8 mouse cellular contexts compared by ENCODE assay signal in the genomic region with DNA sequence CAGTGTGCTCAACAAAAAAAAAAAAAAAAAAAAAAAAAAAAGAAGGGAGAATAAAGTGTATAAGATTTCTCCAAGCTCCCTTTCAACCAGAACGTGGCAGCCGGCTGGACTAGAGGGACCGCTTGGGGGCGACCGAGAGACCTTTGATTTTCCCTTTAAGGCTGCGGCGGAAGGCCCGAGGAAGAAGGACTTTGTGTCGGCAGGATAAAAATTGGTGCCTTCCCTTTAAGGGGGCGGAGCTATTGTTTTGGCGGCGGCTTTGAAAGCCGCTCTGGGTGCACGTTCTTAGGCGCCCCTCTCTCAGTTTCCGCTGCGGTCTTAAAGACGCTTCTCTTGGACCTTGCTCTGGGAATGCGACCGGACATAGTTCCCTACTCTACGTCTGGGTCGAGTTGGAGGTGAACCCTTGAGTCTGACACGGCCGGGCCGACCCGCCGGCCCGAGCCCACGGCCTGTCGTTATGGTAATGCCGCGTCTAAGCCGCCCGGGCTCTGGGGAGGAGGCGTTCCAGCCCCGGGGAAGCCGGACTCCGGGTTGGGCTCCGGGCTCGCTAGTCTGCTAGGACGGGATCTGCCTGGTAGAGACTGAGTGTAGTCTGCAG. TPM values are rescaled to one million over a fixed set of nuclear protein-coding genes. Genes with fewer than 3 reads are reported as not detected.
DNase-seq lines count a peak whose midpoint lies in the region; ATAC-seq lines count a peak whose summit lies in the region.

TSS of gene BC030867 (plus strand) at position 253 of the 601 bp plus-strand sequence.

- no peaks in the 10 kb centered on the region for H3K9me3 ChIP-seq in intestine, embryonic 14.5 days (ENCODE audit: control insufficient read depth, low read length)

- no peaks in the 10 kb centered on the region for H3K27me3 ChIP-seq in intestine, embryonic 14.5 days (replicated peaks; ENCODE audit: control insufficient read depth, insufficient read depth, low read length)

- peaks cover 27% of the 10 kb centered on the region for H3K4me1 ChIP-seq in intestine, embryonic 14.5 days (replicated peaks; ENCODE audit: control insufficient read depth, insufficient read depth, low read length)

- H3K4me3 ChIP-seq in intestine, embryonic 14.5 days (ENCODE audit: low read depth, low read length) = peak within 1 kb of the TSS; percentile 74

- DNase-seq in adrenal gland, adult 2 months = peak; percentile 91
- DNase-seq in embryo, embryonic 11 days = peak; percentile 96
- peak; percentile 81 for DNase-seq in gastrocnemius, postnatal 25 days
- peak; percentile 100 for DNase-seq in intestine, embryonic 14.5 days (ENCODE audit: low spot score)
- DNase-seq in left cerebral cortex, postnatal 14 days (ENCODE audit: low spot score in 2 of 2) = peak; percentile 94 to 96
- peak; percentile 95 for DNase-seq in right cerebral cortex, postnatal 14 days
- peak; percentile 96 for DNase-seq in urinary bladder, postnatal 25 days (ENCODE audit: low spot score)

- WGBS in intestine, embryonic 14.5 days = under 1% methylated on average over 41 of the region's 41 CpGs

- peak; percentile 67 for ATAC-seq in intestine, embryonic 14.5 days (replicated peaks; ENCODE audit: low FRiP score, low TSS enrichment, low read depth)
- ATAC-seq in megakaryocyte-erythroid progenitor cell, adult 5-6 weeks (replicated peaks; ENCODE audit: low FRiP score, low TSS enrichment, poor library complexity, severe bottlenecking) = peak; percentile 82

- peak within 1 kb of the TSS; percentile 50 for H3K9ac ChIP-seq in intestine, embryonic 14.5 days (ENCODE audit: low read length)

- H3K4me2 ChIP-seq in intestine, embryonic 14.5 days (ENCODE audit: low read length) = peak within 1 kb of the TSS; percentile 61

- peak within 1 kb of the TSS; percentile 34 for H3K27ac ChIP-seq in intestine, embryonic 14.5 days (ENCODE audit: low read depth)

- intact Hi-C loops in left cerebral cortex, postnatal 14 days (cut with DNase I) = no loop called here

- H3K36me3 ChIP-seq in intestine, embryonic 14.5 days (ENCODE audit: control insufficient read depth, insufficient read depth, low read length) = peaks cover 6% of the 10 kb centered on the region; the same call in 1 of the 2 replicates

RNA-seq across cellular contexts. Expression of gene BC030867, which starts in this region (rescaled TPM):
- under 1 TPM; 0.35 to 0.93 TPM for total RNA-seq in adrenal gland, adult 2 months (2021)
- 1.2 and 1.6 TPM in 2 replicates for polyA plus RNA-seq in adrenal gland, adult 2 months (2012; rRNA removed)
- not detected for total RNA-seq in gastrocnemius, postnatal 25 days (2021)
- polyA plus RNA-seq in intestine, embryonic 14.5 days (2014; fragmentation: Nextera tagmentation; extraction: Ambion mirVana) = 16.5 and 16.6 TPM in 2 replicates
- total RNA-seq in left cerebral cortex, postnatal 14 days (2021) = under 1 TPM; 0.46 to 0.63 TPM
- 36.4 and 48.1 TPM in 2 replicates for total RNA-seq in megakaryocyte-erythroid progenitor cell, adult 5-6 weeks (2014; fragmentation: Nextera tagmentation)
- total RNA-seq in megakaryocyte-erythroid progenitor cell, adult 5-6 weeks (2017) = 7.5 and 12.3 TPM in 2 replicates

Comparison
In these comparisons a context has a peak if more than half of its experiments do, and no peak if none do; other contexts are left out.
1. Peak in every context shown above with its lines: DNase-seq, ATAC-seq, H3K4me3 ChIP-seq and H3K27ac ChIP-seq.
2. RNA of gene BC030867 (total RNA-seq): 7.5 to 48.1 TPM in megakaryocyte-erythroid progenitor cell, adult 5-6 weeks; 0.35 to 0.93 TPM in adrenal gland, adult 2 months, 0.46 to 0.63 TPM in left cerebral cortex, postnatal 14 days and not detected in gastrocnemius, postnatal 25 days; every median in the first group is over 4 times any median in the second.
3. Peak in DNase-seq in gastrocnemius, postnatal 25 days; RNA of the gene not detected or under 1 TPM.
4. Peak in DNase-seq in left cerebral cortex, postnatal 14 days; RNA of the gene not detected or under 1 TPM.